In the genomic region with DNA sequence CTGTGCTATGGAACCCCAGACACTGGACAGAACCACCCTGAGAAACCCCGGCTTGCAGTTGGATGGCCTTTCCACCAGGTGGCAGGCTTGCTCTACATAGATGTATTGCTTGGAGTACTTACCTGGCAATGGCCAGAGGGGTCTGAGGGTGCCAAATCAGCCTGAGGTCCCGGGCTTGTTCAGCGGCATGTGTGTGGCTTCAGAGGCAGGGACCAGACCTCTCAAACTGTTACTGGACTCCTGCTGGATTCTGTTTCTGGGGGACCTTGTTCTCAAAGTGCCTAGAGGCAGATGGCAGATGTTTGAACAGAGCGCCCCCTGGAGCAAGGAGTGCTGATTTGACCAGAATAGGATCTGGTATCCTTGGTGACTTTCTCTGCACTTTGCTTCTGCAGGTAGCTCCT, we compare ENCODE assay signal across 9 mouse cellular contexts.
A peak's percentile ranks its signal among the peaks of the same experiment; 100 is the strongest.
DNase-seq lines count a peak whose midpoint lies in the region; ATAC-seq and TF ChIP-seq lines count a peak whose summit lies in the region.
"Had no signal": no experiment of that assay in that cellular context is flagged by ENCODE, and none has a peak within 500 bp of the region (broad histone marks: within the 10 kb centered on the region; RNA-seq: fewer than 3 reads in every experiment).

No protein-coding gene starts in this region.

- ATAC-seq in G1E (ENCODE audit: extremely low read depth, insufficient number of reproducible peaks, low FRiP score, poor library complexity, severe bottlenecking) = peak; percentile 1; the same call in 1 of the 2 replicates
- peak; percentile 55 for ATAC-seq in forebrain, embryonic 15.5 days (replicated peaks)
- peak; percentile 47; the same call in 1 of the 2 replicates for ATAC-seq in lung, embryonic 14.5 days (ENCODE audit: insufficient read depth)

- H3K36me3 ChIP-seq in G1E (replicated peaks) = no peaks in the 10 kb centered on the region
- no peaks in the 10 kb centered on the region for H3K36me3 ChIP-seq in forebrain, embryonic 15.5 days
- no peaks in the 10 kb centered on the region for H3K36me3 ChIP-seq in lung, embryonic 14.5 days (ENCODE audit: insufficient read depth)
- H3K36me3 ChIP-seq: heart, embryonic 15.5 days had no signal

- H3K4me3 ChIP-seq in G1E (ENCODE audit: low read depth, low read length) = no peak overlapping the region
- H3K4me3 ChIP-seq in forebrain, embryonic 15.5 days = no peak overlapping the region
- H3K4me3 ChIP-seq in lung, embryonic 14.5 days (ENCODE audit: low read depth, low read length) = no peak overlapping the region
- H3K4me3 ChIP-seq: heart, embryonic 15.5 days had no signal

- no peak overlapping the region for H3K9ac ChIP-seq in forebrain, embryonic 15.5 days (replicated peaks)
- no peak overlapping the region for H3K9ac ChIP-seq in lung, embryonic 14.5 days
- H3K9ac ChIP-seq: heart, embryonic 15.5 days had no signal

- no peaks in the 10 kb centered on the region for H3K4me1 ChIP-seq in G1E (ENCODE audit: insufficient read depth, low read depth, low read length)
- H3K4me1 ChIP-seq in forebrain, embryonic 15.5 days = peaks cover 29% of the 10 kb centered on the region
- H3K4me1 ChIP-seq in lung, embryonic 14.5 days (ENCODE audit: insufficient read depth) = no peaks in the 10 kb centered on the region

- no peak overlapping the region for H3K27ac ChIP-seq in forebrain, embryonic 15.5 days (replicated peaks)
- H3K27ac ChIP-seq in lung, embryonic 14.5 days (ENCODE audit: low read depth) = no peak overlapping the region
- H3K27ac ChIP-seq: heart, embryonic 15.5 days had no signal

- H3K4me2 ChIP-seq in forebrain, embryonic 15.5 days (replicated peaks) = no peak overlapping the region
- H3K4me2 ChIP-seq in lung, embryonic 14.5 days = no peak overlapping the region
- H3K4me2 ChIP-seq: heart, embryonic 15.5 days had no signal

- TF ChIP-seq CTCF in G1E (IDR thresholded peaks at IDR 0.05; ENCODE audit: low read depth, low read length) = no peak
- peak; percentile 93 for TF ChIP-seq CTCF in lung, embryonic 14.5 days (IDR thresholded peaks at IDR 0.05; ENCODE audit: low read depth)

- intact Hi-C loops in heart, postnatal 36 days (cut with DNase I) = loop anchor here (1.0 to 10.0 kb wide), 7 partner anchors 77 to 1819 kb away; no protein-coding TSS in a partner anchor

- WGBS in forebrain, embryonic 15.5 days = 3% methylated on average over 4 of the region's 4 CpGs
- 6% methylated on average over 4 of the region's 4 CpGs for WGBS in lung, embryonic 14.5 days

- no peaks in the 10 kb centered on the region for H3K27me3 ChIP-seq in G1E (ENCODE audit: insufficient read depth, low read length)
- no peaks in the 10 kb centered on the region for H3K27me3 ChIP-seq in forebrain, embryonic 15.5 days
- no peaks in the 10 kb centered on the region for H3K27me3 ChIP-seq in lung, embryonic 14.5 days (ENCODE audit: insufficient read depth, low read length)

- H3K9me3 ChIP-seq in G1E (replicated peaks) = peaks cover 63% of the 10 kb centered on the region
- no peaks in the 10 kb centered on the region for H3K9me3 ChIP-seq in forebrain, embryonic 15.5 days
- no peaks in the 10 kb centered on the region for H3K9me3 ChIP-seq in lung, embryonic 14.5 days (ENCODE audit: low read depth, low read length)
- H3K9me3 ChIP-seq: heart, embryonic 15.5 days had no signal

- no peak for DNase-seq in G1E (ENCODE audit: low spot score)
- DNase-seq in cerebellum, adult 11 months = peak; percentile 84
- peak; percentile 79 to 81 for DNase-seq in heart, postnatal 36 days
- DNase-seq in layer of hippocampus, adult 11-12 months (ENCODE audit: low spot score) = peak; percentile 94
- peak; percentile 91 for DNase-seq in lung, embryonic 14.5 days
- peak; percentile 64 for DNase-seq in retina, adult 2 months (ENCODE audit: low read depth, low spot score)
- DNase-seq in thymus, postnatal 14 days = peak; percentile 58

Comparison
In these comparisons a context has a peak if more than half of its experiments do, and no peak if none do; other contexts are left out.
1. ATAC-seq: peak in every context shown above with its lines; median percentile 55 in forebrain, embryonic 15.5 days; 47 in lung, embryonic 14.5 days; 1 in G1E.